Mouse (Mus musculus): ENCODE data around the gene Slc48a1. TPM values are rescaled to one million over a fixed set of nuclear protein-coding genes. Genes with fewer than 3 reads are reported as not detected.

The Slc48a1 gene
- polyA plus RNA-seq, 1 experiment from 2014 or later = 24.3 TPM

- Histone ChIP-seq H3K4me2 (replicated peaks; ENCODE audit: low read depth) (no peak overlapping the region), H3K27me3 (replicated peaks; ENCODE audit: control insufficient read depth, insufficient read depth, low read length) (no peaks in the 10 kb centered on the region), H3K36me3 (ENCODE audit: control insufficient read depth, insufficient read depth) (peaks cover 33% of the 10 kb centered on the region), H3K27ac (ENCODE audit: low read depth, low read length) (no peak overlapping the region), H3K4me1 (replicated peaks; ENCODE audit: control insufficient read depth, insufficient read depth, low read length) (no peaks in the 10 kb centered on the region), H3K9me3 (ENCODE audit: control insufficient read depth) (no peaks in the 10 kb centered on the region), H3K4me3 (ENCODE audit: low read depth, low read length) (no peak overlapping the region), H3K9ac (ENCODE audit: low read depth, low read length) (no peak overlapping the region)
- 74% methylated on average over 5 of the region's 5 CpGs for whole genome bisulfite sequencing
- peak; percentile 54 for TF ChIP-seq CTCF (IDR thresholded peaks at IDR 0.05; ENCODE audit: low read depth)
- no peak for ATAC-seq
Measured at GRCm38 (mm10) chr15:97794268-97794667, 15.9 kb downstream of the Slc48a1 start.

GRCm38 (mm10) chr15:97795559-97796235, 17.4 kb downstream of the Slc48a1 start:
- Histone ChIP-seq H3K9ac (ENCODE audit: low read depth, low read length) (no peak overlapping the region), H3K4me2 (replicated peaks; ENCODE audit: low read depth) (no peak overlapping the region), H3K9me3 (ENCODE audit: control insufficient read depth) (no peaks in the 10 kb centered on the region), H3K36me3 (ENCODE audit: control insufficient read depth, insufficient read depth) (peaks cover 41% of the 10 kb centered on the region), H3K4me3 (ENCODE audit: low read depth, low read length) (no peak overlapping the region), H3K27me3 (replicated peaks; ENCODE audit: control insufficient read depth, insufficient read depth, low read length) (no peaks in the 10 kb centered on the region), H3K4me1 (replicated peaks; ENCODE audit: control insufficient read depth, insufficient read depth, low read length) (no peaks in the 10 kb centered on the region), H3K27ac (ENCODE audit: low read depth, low read length) (no peak overlapping the region)
- no peak for ATAC-seq
- WGBS = 93% methylated on average over 10 of the region's 10 CpGs
- no peak for TF ChIP-seq CTCF (IDR thresholded peaks at IDR 0.05; ENCODE audit: low read depth)

- no peak for ATAC-seq
Measured at GRCm38 (mm10) chr15:97796674-97797310, 18.5 kb downstream of the Slc48a1 start.

GRCm38 (mm10) chr15:97798134-97798533, 19.8 kb downstream of the Slc48a1 start:
- 71% methylated on average over 17 of the region's 17 CpGs for WGBS

More at GRCm38 (mm10) chr15:97796674-97797310, 18.5 kb downstream of the Slc48a1 start:
- Histone ChIP-seq H3K36me3 (ENCODE audit: control insufficient read depth, insufficient read depth) (peaks cover 51% of the 10 kb centered on the region), H3K27me3 (replicated peaks; ENCODE audit: control insufficient read depth, insufficient read depth, low read length) (no peaks in the 10 kb centered on the region), H3K4me1 (replicated peaks; ENCODE audit: control insufficient read depth, insufficient read depth, low read length) (no peaks in the 10 kb centered on the region), H3K9ac (ENCODE audit: low read depth, low read length) (no peak overlapping the region), H3K4me3 (ENCODE audit: low read depth, low read length) (no peak overlapping the region), H3K4me2 (replicated peaks; ENCODE audit: low read depth) (no peak overlapping the region), H3K27ac (ENCODE audit: low read depth, low read length) (no peak overlapping the region), H3K9me3 (ENCODE audit: control insufficient read depth) (no peaks in the 10 kb centered on the region)
- TF ChIP-seq CTCF (IDR thresholded peaks at IDR 0.05; ENCODE audit: low read depth) = no peak
- 93% methylated on average over 17 of the region's 17 CpGs for WGBS

GRCm38 (mm10) chr15:97799446-97799845, 21.1 kb downstream of the Slc48a1 start:
- Histone ChIP-seq H3K4me1 (replicated peaks; ENCODE audit: control insufficient read depth, insufficient read depth, low read length) (no peaks in the 10 kb centered on the region), H3K9ac (ENCODE audit: low read depth, low read length) (no peak overlapping the region), H3K4me2 (replicated peaks; ENCODE audit: low read depth) (no peak overlapping the region), H3K36me3 (ENCODE audit: control insufficient read depth, insufficient read depth) (peaks cover 50% of the 10 kb centered on the region), H3K27me3 (replicated peaks; ENCODE audit: control insufficient read depth, insufficient read depth, low read length) (no peaks in the 10 kb centered on the region), H3K27ac (ENCODE audit: low read depth, low read length) (no peak overlapping the region), H3K9me3 (ENCODE audit: control insufficient read depth) (no peaks in the 10 kb centered on the region), H3K4me3 (ENCODE audit: low read depth, low read length) (no peak overlapping the region)
- no peak for ATAC-seq
- no peak for TF ChIP-seq CTCF (IDR thresholded peaks at IDR 0.05; ENCODE audit: low read depth)
- 95% methylated on average over 11 of the region's 11 CpGs for WGBS

More at GRCm38 (mm10) chr15:97798134-97798533, 19.8 kb downstream of the Slc48a1 start:
- Histone ChIP-seq H3K27me3 (replicated peaks; ENCODE audit: control insufficient read depth, insufficient read depth, low read length) (no peaks in the 10 kb centered on the region), H3K36me3 (ENCODE audit: control insufficient read depth, insufficient read depth) (peaks cover 53% of the 10 kb centered on the region), H3K9me3 (ENCODE audit: control insufficient read depth) (no peaks in the 10 kb centered on the region), H3K4me1 (replicated peaks; ENCODE audit: control insufficient read depth, insufficient read depth, low read length) (no peaks in the 10 kb centered on the region), H3K27ac (ENCODE audit: low read depth, low read length) (no peak overlapping the region), H3K9ac (ENCODE audit: low read depth, low read length) (no peak overlapping the region), H3K4me2 (replicated peaks; ENCODE audit: low read depth) (no peak overlapping the region), H3K4me3 (ENCODE audit: low read depth, low read length) (no peak overlapping the region)
- TF ChIP-seq CTCF (IDR thresholded peaks at IDR 0.05; ENCODE audit: low read depth) = no peak
- no peak for ATAC-seq

- TF ChIP-seq CTCF (IDR thresholded peaks at IDR 0.05; ENCODE audit: low read depth) = no peak
- Histone ChIP-seq H3K9ac (ENCODE audit: low read depth, low read length) (no peak overlapping the region), H3K9me3 (ENCODE audit: control insufficient read depth) (no peaks in the 10 kb centered on the region), H3K27ac (ENCODE audit: low read depth, low read length) (no peak overlapping the region), H3K4me1 (replicated peaks; ENCODE audit: control insufficient read depth, insufficient read depth, low read length) (no peaks in the 10 kb centered on the region), H3K4me3 (ENCODE audit: low read depth, low read length) (no peak overlapping the region), H3K27me3 (replicated peaks; ENCODE audit: control insufficient read depth, insufficient read depth, low read length) (no peaks in the 10 kb centered on the region), H3K4me2 (replicated peaks; ENCODE audit: low read depth) (no peak overlapping the region), H3K36me3 (ENCODE audit: control insufficient read depth, insufficient read depth) (peaks cover 37% of the 10 kb centered on the region)
- WGBS = 89% methylated on average over 13 of the region's 13 CpGs
- ATAC-seq = no peak
Measured at GRCm38 (mm10) chr15:97800853-97801252, 22.5 kb downstream of the Slc48a1 start.

All from intestine, postnatal 0 days (tissue).